Mouse (Mus musculus): ENCODE measurements at regions not wholly inside any gene's neighbourhood (a gene's known extent, or its start where the extent isn't known, plus 50 kb on each side); places are given as distances from the start of the nearest gene placed in this dataset.

DNA sequence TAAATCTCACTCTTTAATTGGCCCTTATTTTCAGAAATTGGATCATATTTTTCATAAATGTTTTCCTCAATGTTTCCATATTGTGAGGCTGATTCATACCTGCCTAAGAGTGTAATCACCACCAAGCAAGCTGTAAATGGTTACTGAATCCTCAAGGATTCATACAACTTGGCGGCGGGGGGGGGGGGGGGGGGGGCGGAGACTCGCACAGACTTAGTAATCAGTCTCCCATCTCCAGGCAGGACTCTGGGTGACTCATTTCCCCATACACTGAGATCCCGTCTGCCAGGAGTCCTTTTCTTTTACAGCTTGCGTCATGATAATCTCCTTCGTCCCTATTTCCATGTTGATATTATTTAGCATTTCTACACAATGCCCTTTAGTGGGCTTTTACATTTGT, 624.7 kb downstream of the Nedd1 start:
- in situ Hi-C loops (cut with MboI; ENCODE audit: unreplicated experiment in 2 of 2), result no loop called here

DNA sequence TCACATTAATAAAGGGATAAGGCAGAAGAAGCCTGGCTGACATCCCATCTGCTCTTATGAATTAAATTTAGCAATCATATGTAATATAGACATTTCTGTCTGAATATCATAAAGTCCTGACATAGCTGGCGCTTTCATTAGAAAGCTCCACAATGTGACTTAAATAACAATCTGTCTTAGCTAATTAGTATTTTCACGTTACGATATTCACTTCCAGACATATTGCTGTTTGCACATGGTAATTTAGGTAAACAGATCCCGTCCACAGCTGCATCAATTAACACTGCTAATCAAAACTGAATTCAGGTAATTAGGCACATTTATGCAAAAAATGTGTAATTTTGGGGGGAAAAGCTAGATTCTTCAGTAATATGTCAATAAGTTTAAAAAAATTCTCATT, 625.1 kb downstream of the Nedd1 start:
- in situ Hi-C loops (cut with MboI; ENCODE audit: unreplicated experiment in 2 of 2), result no loop called here

DNA sequence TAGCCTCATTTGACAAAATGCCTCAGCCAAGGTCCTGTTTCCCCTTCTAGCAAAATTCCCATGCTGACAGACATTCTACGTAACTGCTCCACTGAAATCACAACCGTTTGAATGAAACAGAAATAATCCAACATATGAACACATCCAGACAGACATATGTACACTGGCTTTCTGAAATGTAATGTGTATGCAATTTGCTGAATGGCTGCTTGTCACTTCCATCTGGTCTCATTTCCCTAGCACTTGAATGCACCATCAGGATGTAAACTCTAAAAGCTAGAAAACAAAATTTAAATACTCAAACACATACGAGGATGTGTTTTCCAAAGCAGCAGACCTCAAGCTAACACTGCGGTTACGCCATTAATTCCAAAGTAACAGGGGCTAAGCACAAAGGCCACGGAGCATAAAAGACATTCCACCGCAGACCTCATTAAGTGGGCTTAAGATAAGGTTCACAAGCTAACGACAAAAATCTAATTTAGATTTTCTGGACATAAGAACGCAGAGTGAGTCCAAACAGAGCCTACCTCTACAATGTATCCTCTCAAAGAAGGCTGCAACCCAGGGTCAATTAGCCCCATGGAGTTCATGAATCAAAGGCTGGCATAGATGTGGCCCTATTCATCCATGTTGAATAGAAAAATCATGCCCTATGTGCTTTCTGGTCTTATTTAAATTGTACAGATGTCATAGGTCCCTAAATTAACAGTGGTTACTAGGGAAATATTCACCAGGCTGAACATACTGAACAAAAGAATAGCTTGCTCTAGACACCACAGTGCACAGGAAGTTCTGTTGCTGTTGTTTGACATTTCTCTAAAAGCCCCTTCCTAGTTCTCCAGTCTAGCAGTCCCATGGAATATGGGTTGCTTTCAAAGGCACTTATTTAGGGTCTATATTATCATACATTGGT, 630.5 kb downstream of the Nedd1 start:
- in situ Hi-C loops (cut with MboI; ENCODE audit: unreplicated experiment in 2 of 2), result no loop called here

DNA sequence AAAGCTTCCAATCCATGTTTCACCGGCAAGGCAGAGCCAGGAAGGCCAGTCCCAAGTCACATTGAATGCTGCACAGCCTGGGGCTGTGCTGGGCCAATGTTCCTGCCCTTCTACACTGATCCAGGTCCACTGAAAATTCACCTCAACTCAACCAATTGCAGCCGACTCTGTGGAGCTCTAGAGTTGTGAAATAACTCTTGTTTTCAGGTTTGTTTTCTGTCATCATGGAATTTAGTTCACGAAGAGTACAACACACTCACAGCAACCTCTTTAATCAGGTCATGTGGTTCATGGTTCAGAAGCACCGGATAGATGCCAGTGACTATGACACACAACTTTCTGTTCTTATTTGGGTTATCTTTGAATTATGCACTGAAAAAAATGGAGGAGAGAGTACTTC, 640.1 kb downstream of the Nedd1 start:
- in situ Hi-C loops (cut with MboI; ENCODE audit: unreplicated experiment in 2 of 2), result no loop called here

DNA sequence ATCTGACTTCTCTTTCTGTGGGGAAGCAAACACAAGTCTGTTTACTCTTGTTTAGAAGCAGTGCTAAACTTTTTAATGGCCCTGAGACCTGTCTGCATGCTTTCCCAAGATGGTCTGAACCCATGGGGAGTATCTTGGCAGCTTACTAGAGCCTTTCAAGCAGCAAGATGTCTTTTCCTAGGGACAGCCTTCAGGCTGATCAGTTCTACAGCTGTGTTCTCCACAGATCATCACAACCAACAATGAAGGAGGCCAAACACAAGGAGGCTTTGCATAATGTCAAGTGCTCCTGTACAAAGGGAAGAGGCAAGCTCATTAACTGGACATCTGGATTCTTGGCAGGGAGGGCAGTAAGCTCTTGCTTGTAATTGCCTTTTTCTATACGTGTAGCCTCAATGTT, 641.0 kb downstream of the Nedd1 start:
- in situ Hi-C loops (cut with MboI; ENCODE audit: unreplicated experiment in 2 of 2), result no loop called here

DNA sequence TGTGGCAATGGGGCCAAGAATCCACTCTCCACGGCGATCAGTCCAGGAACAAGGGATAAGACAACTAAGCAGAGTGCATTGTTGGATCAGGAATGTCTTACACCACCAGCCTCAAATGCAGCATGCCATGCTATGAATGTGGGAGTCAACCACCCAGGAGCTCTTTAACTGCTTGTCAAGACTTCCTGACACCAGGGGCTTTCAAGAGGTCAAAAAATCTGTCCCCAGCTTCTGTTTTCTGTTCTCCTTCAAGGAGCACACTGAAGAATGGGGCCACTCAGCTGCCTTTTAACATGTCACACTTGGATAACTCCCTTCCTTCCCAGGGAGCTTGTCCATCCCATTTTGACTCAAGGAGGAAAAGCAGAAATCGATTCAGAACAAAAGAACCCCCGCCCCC, 642.8 kb downstream of the Nedd1 start:
- in situ Hi-C loops (cut with MboI; ENCODE audit: unreplicated experiment in 2 of 2), result no loop called here

DNA sequence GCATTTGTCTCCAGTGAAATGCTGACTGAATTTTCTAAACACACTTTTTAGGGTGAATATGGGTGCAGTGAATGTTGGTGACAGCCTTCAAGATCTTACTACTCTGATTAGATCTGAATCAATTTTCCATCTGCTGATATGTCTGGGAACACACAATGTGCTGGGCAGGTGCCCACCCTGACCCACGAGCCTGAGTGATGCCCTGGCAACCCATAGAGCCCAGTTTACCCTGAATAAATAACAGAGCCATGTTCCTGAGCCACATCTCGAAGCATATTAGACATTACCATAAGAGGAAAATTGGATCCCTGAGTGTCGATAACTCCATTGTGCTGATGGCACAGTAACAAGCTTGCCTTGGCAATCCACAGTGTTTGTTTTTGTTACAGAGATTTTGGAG, 644.9 kb downstream of the Nedd1 start:
- in situ Hi-C loops (cut with MboI; ENCODE audit: unreplicated experiment in 2 of 2), result no loop called here

DNA sequence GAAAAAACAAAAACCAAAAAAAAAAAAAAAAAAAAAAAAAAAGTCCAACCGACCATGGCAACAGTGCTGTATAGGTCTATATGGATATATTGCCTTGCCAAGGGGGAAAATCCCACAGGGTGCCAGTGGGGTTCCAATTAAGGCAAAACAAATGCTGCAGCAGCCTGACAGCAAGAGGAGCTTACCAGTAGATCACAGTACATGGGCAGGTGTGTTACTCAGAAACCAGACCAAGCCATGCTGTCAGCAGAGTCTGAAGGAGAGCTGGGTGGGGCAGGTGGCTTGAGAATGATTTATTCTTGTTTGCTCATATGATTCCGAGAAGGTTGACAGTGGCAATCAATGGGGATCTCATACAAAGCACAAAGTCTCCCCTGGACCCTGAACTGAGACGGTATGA, 645.5 kb downstream of the Nedd1 start:
- in situ Hi-C loops (cut with MboI; ENCODE audit: unreplicated experiment in 2 of 2), result no loop called here

DNA sequence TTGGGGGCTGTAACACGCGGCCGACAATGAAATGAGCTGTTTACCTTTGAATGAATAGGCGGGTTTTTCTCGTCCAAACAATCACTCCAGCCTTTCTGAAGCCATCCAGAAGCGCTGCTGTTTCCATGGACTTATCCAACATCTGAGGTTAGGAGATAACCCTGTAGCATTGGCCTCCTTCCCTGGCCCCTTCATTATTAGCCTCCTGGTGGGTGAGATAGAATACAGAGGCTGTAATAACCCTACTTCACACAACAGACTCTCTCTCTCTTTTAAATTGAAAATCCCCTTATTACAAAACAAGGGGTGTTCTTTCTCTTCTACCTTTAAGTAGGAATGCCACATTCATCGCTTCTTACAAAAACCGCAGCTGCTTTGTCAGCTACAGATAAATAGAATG, 646.8 kb downstream of the Nedd1 start:
- in situ Hi-C loops (cut with MboI; ENCODE audit: unreplicated experiment in 2 of 2), result no loop called here

DNA sequence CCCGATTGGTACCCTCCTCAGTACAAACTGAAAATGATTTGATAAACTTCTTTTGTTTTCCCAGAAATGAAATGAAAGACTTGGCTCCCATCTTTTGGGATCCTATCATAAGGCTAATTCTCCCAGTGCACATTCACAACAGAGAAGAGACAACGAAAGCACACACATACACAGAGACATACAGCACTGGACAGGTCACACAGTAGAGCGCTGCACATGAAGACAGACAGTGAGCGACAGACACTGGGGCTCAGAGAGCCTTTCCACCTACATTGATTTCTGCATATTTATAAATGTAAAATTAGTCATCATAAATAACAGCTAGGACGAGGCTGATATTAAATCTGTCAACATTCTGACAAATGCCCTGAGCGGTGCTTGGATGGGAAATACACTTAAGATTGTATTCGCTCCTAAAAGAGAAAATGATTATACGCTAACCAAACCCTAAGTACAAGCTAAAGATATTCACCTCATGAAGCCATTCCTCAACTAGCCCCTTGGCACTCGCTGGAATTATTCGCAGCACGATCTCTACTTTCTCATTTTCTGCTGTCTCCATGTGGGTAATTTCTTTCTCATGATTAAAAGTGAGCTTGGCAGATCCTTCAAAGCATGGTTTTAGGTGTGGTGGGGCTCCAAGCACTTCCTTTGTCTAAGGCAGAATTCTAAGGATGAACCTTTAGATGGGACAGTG, 647.4 kb downstream of the Nedd1 start:
- in situ Hi-C loops (cut with MboI; ENCODE audit: unreplicated experiment in 2 of 2), result no loop called here

DNA sequence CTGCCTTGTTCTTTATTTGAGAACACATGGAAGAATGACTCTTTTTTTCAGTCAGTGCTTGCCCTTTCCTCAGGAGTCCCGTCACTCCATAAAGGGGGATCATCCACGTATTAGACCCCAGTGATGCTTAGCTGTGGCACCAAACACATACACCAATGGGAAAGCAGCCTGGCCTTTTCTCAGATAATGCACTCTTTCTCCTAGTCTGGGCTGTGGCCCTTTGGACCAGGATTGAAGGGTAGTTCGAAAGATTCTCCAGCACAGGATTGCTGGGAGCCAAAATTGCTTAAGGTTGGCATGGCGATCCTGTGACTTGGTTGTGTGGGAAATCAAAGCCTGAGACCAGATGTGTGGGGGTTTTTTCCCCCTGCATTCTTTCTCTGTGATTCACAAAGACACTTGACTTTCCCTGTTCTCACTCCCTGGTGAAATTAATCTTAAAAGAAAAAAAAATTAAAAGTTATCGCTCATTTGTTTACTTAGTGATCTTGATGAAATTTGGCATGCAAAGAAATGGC, 648.3 kb downstream of the Nedd1 start:
- in situ Hi-C loops (cut with MboI; ENCODE audit: unreplicated experiment in 2 of 2), result no loop called here

DNA sequence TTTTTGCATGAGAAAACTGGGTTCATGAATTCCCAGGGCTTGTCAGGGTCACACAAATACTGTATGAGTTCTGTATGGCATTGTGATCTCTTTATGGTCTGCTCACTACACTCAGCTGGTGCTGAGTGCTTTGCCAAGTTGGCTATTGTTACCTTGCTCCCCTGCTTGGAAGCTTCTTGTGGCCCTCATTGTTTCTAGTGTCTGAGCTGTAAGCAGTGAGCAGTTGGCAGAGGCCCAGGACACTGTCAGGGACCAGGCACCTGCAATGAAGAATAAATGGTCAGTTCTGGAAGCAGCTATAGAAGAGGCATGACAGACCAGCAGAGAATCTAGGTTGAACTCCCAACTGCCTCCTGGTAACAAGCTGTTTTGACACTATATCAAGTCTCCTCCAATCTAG, 677.4 kb downstream of the Nedd1 start:
- in situ Hi-C loops (cut with MboI; ENCODE audit: unreplicated experiment in 2 of 2), result no loop called here

DNA sequence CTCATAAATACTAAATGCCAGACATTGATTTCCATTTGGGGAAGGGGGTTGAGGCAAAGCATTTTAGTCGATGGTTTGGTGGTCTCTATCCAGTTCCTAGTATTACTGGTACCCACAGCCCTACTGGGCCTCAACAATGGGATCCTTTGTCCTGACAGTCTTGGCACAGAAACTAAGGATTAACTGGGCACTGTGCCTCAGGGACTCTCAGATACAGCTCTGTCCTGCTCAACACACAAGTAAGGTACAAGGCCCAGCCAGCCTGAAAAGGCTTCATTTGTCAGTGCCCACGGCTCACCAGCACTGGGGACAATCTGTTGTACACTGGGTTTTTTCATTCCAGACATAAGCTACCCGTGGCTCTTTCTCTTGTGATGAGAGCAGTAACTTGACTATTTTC, 686.0 kb downstream of the Nedd1 start:
- in situ Hi-C loops (cut with MboI; ENCODE audit: unreplicated experiment in 2 of 2), result no loop called here

DNA sequence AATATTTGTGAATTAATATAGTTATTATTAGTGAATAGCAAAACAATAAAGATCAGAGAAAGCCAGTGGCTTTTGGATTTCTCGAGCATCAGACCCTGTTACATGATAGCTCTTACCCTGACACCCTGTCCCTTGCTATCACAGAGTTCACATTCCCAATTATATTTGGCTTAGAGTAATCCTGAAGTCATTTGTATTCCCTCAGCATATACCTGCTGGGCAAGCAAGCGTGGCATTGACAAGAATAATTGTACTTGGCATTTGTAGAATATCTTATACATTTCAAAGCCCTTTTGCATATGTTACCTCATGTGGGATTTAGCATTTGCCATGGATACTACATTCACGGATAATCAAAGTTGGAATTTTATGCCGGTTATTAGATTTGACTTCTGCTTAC, 692.0 kb downstream of the Nedd1 start:
- in situ Hi-C loops (cut with MboI; ENCODE audit: unreplicated experiment in 2 of 2), result no loop called here

DNA sequence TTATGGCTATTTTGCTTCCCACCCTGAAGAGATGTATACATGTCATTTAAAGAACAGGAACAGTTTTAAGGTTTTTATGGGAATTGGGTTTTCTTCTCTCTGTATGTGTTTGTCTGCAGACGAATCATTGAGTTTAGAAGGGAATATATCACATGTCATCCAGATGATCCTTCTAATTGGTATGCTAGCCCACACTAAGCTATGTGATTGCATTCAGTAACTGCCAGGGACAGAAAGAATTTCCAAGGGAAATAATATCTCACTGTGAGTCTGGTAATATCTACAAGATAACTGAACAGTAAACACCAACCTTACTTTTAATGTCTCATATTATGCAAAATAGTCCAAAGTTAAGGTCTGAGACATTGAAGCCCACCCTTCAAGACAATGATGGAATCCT, 698.0 kb downstream of the Nedd1 start:
- in situ Hi-C loops (cut with MboI; ENCODE audit: unreplicated experiment in 2 of 2), result no loop called here

DNA sequence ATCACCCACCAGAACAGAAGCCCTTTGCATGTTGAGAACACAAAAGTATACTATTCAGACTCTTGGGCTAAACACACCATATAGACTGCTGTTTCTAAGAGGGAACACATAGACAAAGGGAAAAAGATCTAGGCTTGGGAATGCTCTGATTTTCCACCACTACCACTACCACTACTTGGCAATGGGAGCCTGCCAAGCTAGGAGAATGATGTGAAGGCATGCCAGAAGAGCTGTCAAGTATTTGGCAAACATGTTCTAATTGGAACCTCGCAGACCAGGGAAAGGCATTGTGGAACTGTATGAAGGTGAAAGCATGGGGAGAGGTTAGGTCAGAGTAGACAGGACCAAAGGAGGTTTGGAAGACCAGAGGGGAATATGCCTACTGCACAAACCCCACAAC, 701.2 kb downstream of the Nedd1 start:
- in situ Hi-C loops (cut with MboI; ENCODE audit: unreplicated experiment in 2 of 2), result no loop called here

DNA sequence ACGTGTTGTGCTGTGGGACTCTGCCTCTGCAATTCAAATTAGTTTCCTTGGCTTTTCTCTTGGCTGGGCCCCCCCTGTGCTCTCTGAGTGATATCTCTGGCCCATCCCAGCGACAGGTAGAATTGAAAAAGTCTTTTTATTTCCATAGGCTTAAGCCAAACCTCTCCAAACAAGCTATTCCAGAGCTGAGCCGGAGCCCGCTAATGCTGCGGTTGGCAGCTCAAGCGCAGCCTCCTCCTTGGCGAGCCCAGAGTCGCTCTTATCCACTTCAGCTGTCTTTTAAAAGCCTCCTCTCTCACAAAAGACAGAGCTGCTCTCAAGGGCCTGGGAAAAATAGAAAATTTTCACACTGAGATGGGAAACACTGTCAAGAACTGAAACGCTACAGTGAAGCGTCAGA, 712.7 kb downstream of the Nedd1 start:
- in situ Hi-C loops (cut with MboI; ENCODE audit: unreplicated experiment in 2 of 2), result no loop called here

DNA sequence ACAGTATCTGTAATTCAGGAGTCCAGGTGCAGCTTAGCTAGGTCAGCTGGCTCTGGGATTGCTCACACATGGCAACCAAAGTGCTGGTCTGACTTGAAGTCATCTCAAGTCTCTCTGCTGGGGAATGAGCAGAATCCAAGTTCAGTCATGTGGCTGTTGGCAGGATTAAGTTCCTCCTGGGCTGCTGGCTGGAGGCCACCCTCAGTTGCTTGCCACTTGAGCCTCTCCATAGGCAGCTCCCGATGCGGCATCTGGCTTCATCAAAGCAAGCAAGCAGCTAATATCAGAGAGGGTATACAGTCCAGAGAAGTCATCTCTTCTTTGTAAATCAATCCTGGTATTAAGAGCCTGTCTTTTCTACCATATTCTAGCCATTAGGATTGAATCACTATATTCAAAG, 714.3 kb downstream of the Nedd1 start:
- in situ Hi-C loops (cut with MboI; ENCODE audit: unreplicated experiment in 2 of 2), result no loop called here

DNA sequence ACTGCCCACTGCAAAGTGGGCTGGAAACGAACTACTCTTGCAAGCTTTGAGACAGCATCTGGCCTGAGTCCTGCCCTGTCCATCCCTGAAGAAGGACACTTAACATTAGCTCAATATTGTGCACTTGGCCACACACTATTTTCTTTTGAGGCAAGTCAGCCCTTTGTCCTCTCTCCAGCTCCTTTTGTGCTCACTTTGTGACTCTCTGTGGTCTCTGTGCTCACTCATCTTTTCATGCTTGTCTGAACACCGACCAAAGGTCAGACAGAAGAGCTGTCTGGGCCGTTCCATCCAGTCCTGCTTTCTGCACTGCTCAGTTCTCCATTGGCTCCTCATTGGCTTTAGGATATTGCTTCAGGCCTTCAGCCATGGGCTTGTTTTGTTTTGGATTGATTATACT, 715.8 kb downstream of the Nedd1 start:
- in situ Hi-C loops (cut with MboI; ENCODE audit: unreplicated experiment in 2 of 2), result no loop called here

DNA sequence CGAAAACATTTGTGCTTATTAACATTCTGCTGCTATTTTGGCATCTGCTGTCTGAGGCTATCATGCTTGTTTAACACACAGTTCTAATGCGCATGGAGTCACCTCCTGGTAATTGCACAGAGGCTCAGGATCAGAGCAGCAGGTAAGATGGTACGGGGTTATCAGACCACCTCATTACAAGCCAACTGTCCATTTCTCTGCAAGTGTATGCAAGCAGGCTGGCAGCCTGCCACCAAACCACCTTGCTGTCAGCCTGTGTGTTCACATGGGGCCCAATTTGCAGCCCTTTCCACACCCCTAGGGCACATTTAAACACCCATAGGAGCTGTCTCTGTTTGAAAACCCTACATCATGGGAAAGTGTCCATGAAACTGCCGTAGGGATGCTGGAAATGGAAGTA, 731.2 kb downstream of the Nedd1 start:
- in situ Hi-C loops (cut with MboI; ENCODE audit: unreplicated experiment in 2 of 2), result no loop called here

DNA sequence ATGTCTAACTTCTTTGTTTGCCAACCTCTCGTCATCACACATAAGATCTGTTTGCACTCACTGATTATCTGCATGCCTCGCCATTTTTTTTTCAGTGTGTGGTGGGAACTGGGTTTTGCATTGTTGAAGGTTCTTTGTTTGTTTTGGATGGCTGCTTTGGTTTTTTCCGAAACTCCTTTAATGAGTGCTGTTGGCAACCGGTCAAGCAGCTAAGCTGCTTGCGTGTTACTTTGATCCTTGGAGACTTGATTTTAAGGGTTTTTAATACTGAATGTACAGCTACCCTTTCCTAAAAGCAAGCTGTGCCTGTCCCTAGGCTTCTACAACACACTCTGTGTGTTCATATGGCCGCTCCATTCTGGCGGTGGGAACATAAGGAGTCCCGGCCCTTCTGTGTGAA, 733.9 kb downstream of the Nedd1 start:
- in situ Hi-C loops (cut with MboI; ENCODE audit: unreplicated experiment in 2 of 2), result no loop called here

DNA sequence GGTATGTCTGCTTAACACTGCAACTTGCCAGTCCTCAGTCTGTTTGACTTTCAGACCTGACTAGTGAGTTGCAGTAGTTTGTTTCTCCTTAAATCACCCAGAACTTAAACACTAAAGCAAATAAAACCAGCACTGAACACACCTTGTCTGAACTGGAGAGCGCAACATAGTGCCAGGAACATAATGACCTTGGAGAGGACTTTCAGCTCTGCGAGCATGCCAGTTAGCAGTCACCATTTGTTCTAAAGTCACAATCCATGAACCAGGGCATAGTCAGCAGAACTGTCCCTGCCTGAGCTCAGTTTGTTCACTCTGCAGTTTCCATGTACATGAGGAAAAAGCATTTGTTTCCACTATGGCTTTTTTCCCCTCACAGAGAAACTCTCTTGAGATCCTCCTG, 742.4 kb downstream of the Nedd1 start:
- in situ Hi-C loops (cut with MboI; ENCODE audit: unreplicated experiment in 2 of 2), result no loop called here
